Mouse (Mus musculus): ENCODE data around the gene P2rx5.

P2rx5 gene

GRCm38 (mm10) chr11:73220651-73221050 is 60.4 kb downstream of the P2rx5 start:
- no peak for ATAC-seq (ENCODE audit: insufficient number of reproducible peaks, low FRiP score, low TSS enrichment)
